Mouse (Mus musculus): Measurements from ENCODE around the gene Gm45799. TPM values are rescaled to one million over a fixed set of nuclear protein-coding genes. Genes with fewer than 3 reads are reported as not detected.

Gene Gm45799
- polyA plus RNA-seq, 1 experiment from 2014 or later = 21.7 TPM

DNA sequence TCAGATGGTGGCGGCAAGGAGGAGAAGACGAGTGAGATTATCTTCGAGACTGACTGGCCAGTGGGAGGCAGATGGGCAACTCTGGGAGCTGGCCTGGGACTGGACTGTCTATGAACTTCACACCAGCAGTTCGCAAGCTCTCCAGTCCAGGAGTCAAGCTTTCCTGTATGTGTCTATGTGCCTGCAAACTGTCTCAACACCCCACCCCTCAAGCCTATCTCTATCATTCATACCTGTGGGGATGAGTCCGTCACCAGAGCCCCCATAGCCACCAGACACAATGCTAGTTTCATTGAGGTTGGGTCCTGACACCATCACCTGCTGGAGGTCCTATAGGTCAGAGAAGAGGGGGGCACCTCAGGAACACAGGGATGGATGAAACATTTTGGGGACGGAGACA, 1.6 kb upstream of the Gm45799 start:
- 94% methylated on average over 6 of the region's 6 CpGs for whole genome bisulfite sequencing
- Histone ChIP-seq H3K4me1 (replicated peaks; ENCODE audit: control insufficient read depth, insufficient read depth, low read length) (peaks cover 31% of the 10 kb centered on the region), H3K9ac (no peak overlapping the region), H3K4me2 (replicated peaks) (no peak overlapping the region), H3K27ac (no peak overlapping the region), H3K36me3 (replicated peaks; ENCODE audit: control insufficient read depth, insufficient read depth) (peaks cover 28% of the 10 kb centered on the region), H3K9me3 (ENCODE audit: control insufficient read depth, low read length) (no peaks in the 10 kb centered on the region), H3K4me3 (replicated peaks; ENCODE audit: low read length) (no peak overlapping the region), H3K27me3 (ENCODE audit: control insufficient read depth, insufficient read depth, low read length) (no peaks in the 10 kb centered on the region)
- ATAC-seq (ENCODE audit: low FRiP score) = no peak
- DNase-seq (ENCODE audit: low spot score) = no peak

DNA sequence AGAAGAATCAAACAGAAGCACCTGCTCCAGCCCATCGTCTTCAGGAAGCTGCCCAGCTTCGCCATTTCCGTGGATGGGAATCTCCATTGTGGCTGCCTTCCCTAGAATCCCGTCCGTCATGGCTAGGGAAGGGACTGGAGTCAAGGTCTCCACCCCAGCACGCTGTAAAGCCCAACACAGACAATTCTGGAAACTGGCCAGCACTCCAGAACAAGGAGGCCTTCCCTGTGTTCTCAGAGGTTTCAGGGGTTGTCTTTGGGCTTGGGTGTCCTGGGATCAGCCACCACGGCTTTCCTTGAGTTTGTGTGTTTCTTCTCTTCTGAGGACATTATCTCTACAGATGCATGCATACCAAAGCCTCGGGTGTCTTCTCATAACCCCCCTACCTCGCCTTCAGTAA, 1.0 kb upstream of the Gm45799 start:
- H3K4me2 ChIP-seq (replicated peaks) = peak overlapping the region; percentile 82
- H3K9ac ChIP-seq = peak overlapping the region; percentile 78
- WGBS = 80% methylated on average over 9 of the region's 9 CpGs
- H3K27me3 ChIP-seq (ENCODE audit: control insufficient read depth, insufficient read depth, low read length) = no peaks in the 10 kb centered on the region
- peaks cover 25% of the 10 kb centered on the region for H3K4me1 ChIP-seq (replicated peaks; ENCODE audit: control insufficient read depth, insufficient read depth, low read length)
- peak overlapping the region; percentile 46 for H3K4me3 ChIP-seq (replicated peaks; ENCODE audit: low read length)
- no peak overlapping the region for H3K27ac ChIP-seq
- H3K9me3 ChIP-seq (ENCODE audit: control insufficient read depth, low read length) = no peaks in the 10 kb centered on the region
- ATAC-seq (ENCODE audit: low FRiP score) = no peak
- no peak for DNase-seq (ENCODE audit: low spot score)
- H3K36me3 ChIP-seq (replicated peaks; ENCODE audit: control insufficient read depth, insufficient read depth) = peaks cover 32% of the 10 kb centered on the region

DNA sequence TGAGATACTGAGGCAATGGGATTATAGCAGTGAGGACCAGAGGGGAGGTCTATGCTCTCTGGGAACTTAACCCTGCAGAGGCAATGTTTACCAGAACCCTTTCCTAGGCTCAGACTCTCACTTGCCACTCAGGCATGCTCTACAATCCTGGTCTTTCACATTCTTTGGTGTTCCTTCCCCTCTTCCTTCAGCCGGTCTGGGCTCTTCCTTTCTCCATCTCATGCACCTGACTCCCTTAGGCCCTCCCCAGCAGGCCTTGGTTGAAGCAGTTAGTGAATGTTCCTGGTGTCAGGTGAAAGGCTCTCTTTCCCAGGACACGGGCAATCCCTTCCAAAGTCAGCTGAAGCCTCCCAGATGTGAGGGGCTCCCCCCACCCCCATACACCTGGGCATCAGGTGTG, 596 bp upstream of the Gm45799 start, which contains the start of gene Timm10b:
Timm10b (plus strand) TSS at position 301 of the 400 bp plus-strand sequence.
- Histone ChIP-seq H3K27me3 (ENCODE audit: control insufficient read depth, insufficient read depth, low read length) (no peaks in the 10 kb centered on the region), H3K4me3 (replicated peaks; ENCODE audit: low read length) (peak within 1 kb of the TSS; percentile 46), H3K4me1 (replicated peaks; ENCODE audit: control insufficient read depth, insufficient read depth, low read length) (peaks cover 22% of the 10 kb centered on the region), H3K36me3 (replicated peaks; ENCODE audit: control insufficient read depth, insufficient read depth) (peaks cover 34% of the 10 kb centered on the region), H3K4me2 (replicated peaks) (peak within 1 kb of the TSS; percentile 82), H3K9ac (peak within 1 kb of the TSS; percentile 78), H3K27ac (peak within 1 kb of the TSS; percentile 73), H3K9me3 (ENCODE audit: control insufficient read depth, low read length) (no peaks in the 10 kb centered on the region)
- 3% methylated on average over 2 of the region's 2 CpGs for WGBS
- DNase-seq (ENCODE audit: low spot score) = no peak
- ATAC-seq (ENCODE audit: low FRiP score) = no peak; the same call in 1 of the 2 replicates

DNA sequence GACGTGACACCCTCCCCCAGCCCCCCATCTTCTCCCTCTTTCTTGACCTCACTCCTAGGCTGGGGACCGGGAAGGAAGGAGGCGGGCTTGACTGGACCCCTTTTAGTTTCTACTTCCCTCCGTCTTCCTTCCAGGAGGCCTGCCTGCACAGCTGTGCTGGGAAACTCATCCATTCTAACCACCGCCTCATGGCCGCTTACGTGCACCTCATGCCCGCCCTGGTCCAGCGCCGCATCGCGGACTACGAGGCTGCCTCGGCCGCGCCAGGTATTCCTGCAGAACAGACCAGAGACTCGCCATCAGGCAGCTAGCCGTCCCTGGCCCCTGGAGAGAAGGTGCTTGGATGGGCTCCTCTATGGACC, 523 bp downstream of the Gm45799 start:
- Histone ChIP-seq H3K27me3 (ENCODE audit: control insufficient read depth, insufficient read depth, low read length) (no peaks in the 10 kb centered on the region), H3K27ac (peak overlapping the region; percentile 73), H3K9me3 (ENCODE audit: control insufficient read depth, low read length) (no peaks in the 10 kb centered on the region), H3K36me3 (replicated peaks; ENCODE audit: control insufficient read depth, insufficient read depth) (peaks cover 33% of the 10 kb centered on the region), H3K9ac (peak overlapping the region; percentile 75), H3K4me3 (replicated peaks; ENCODE audit: low read length) (peak overlapping the region; percentile 46), H3K4me2 (replicated peaks) (peak overlapping the region; percentile 82), H3K4me1 (replicated peaks; ENCODE audit: control insufficient read depth, insufficient read depth, low read length) (peaks cover 19% of the 10 kb centered on the region)
- WGBS = under 1% methylated on average over 18 of the region's 18 CpGs
- DNase-seq (ENCODE audit: low spot score) (no peak), ATAC-seq (ENCODE audit: low FRiP score) (no peak; the same call in 1 of the 2 replicates)

DNA sequence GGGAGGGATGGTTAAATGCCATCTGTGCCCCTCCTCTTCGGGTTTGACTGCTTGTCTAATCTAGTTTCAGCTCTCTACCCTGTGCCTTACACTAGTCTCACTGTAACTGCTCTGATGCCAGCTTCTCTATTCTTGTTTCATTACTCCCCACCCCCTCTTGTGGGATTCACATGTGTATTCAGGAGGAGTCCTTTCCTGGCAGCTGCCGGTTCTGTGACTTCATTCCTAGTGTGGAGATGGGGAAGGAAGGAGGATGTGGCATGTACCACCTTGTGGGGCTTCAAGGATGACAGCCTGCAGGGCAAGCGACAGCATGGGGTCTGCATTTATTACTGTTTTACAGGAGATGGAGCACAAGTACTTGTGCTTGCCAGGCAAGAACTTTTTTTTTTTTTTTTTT, 1.6 kb downstream of the Gm45799 start:
- 82% methylated on average over 3 of the region's 3 CpGs for WGBS
- no peaks in the 10 kb centered on the region for H3K9me3 ChIP-seq (ENCODE audit: control insufficient read depth, low read length)
- no peak for ATAC-seq (ENCODE audit: low FRiP score)
- no peak overlapping the region for H3K4me3 ChIP-seq (replicated peaks; ENCODE audit: low read length)
- H3K36me3 ChIP-seq (replicated peaks; ENCODE audit: control insufficient read depth, insufficient read depth) = peaks cover 22% of the 10 kb centered on the region
- peaks cover 19% of the 10 kb centered on the region for H3K4me1 ChIP-seq (replicated peaks; ENCODE audit: control insufficient read depth, insufficient read depth, low read length)
- peak overlapping the region; percentile 82 for H3K4me2 ChIP-seq (replicated peaks)
- H3K27ac ChIP-seq = no peak overlapping the region
- DNase-seq (ENCODE audit: low spot score) = no peak
- H3K9ac ChIP-seq = no peak overlapping the region; the same call in 1 of the 2 replicates
- H3K27me3 ChIP-seq (ENCODE audit: control insufficient read depth, insufficient read depth, low read length) = no peaks in the 10 kb centered on the region

DNA sequence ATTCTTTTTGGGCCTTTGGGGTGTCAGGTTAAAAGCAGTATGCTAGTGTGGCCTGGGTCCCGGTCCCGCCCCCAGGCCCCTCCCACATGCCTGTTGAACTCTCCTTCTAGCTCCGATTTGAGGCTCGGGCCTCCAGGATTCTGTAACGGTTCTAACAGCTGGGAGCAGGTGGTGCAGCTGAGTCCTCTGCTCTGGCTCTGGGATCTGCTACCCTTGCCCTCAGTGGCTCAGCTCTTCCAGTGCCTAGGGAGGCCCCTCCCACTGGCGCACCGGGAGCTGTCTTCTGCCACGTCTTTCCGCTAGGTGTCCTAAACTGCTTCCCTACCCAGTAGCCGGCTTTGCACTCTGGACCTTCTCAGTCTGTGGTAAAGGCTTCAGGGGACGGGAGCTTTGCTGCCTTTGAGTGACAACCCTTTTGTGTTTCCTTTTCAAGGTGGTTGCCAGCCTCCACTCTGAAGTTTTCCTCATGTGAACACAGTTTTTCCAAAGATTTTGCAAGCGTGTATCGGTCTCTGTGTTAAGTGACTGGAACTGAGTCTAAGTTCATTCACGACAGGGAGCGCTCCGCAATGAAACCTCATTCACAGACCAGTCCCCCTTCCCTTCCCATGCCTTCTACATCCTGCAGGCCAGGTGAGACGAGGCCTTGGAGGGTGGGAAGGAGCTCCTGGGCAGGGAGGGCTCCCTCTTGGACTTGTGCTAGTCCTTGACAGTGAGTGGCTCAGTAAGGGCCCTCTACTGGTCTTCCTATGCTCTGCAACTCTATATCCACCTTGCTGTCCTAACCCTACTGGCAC, 10.5 kb downstream of the Gm45799 start, which contains the start of gene Dnhd1:
Dnhd1 (plus strand) TSS at position 189 of the 797 bp plus-strand sequence.
- H3K9me3 ChIP-seq (ENCODE audit: control insufficient read depth, low read length) = no peaks in the 10 kb centered on the region
- peak within 1 kb of the TSS; percentile 27 for H3K4me3 ChIP-seq (replicated peaks; ENCODE audit: low read length)
- peaks cover 3% of the 10 kb centered on the region; the same call in 1 of the 2 replicates for H3K36me3 ChIP-seq (replicated peaks; ENCODE audit: control insufficient read depth, insufficient read depth)
- peak; percentile 59 for DNase-seq (ENCODE audit: low spot score)
- 2% methylated on average over 17 of the region's 17 CpGs for WGBS
- no peak within 1 kb of the TSS for H3K27ac ChIP-seq
- peak within 1 kb of the TSS; percentile 67 for H3K4me2 ChIP-seq (replicated peaks)
- H3K9ac ChIP-seq = peak within 1 kb of the TSS; percentile 53
- no peaks in the 10 kb centered on the region for H3K27me3 ChIP-seq (ENCODE audit: control insufficient read depth, insufficient read depth, low read length)
- H3K4me1 ChIP-seq (replicated peaks; ENCODE audit: control insufficient read depth, insufficient read depth, low read length) = no peaks in the 10 kb centered on the region
- peak; percentile 90 for ATAC-seq (ENCODE audit: low FRiP score)

DNA sequence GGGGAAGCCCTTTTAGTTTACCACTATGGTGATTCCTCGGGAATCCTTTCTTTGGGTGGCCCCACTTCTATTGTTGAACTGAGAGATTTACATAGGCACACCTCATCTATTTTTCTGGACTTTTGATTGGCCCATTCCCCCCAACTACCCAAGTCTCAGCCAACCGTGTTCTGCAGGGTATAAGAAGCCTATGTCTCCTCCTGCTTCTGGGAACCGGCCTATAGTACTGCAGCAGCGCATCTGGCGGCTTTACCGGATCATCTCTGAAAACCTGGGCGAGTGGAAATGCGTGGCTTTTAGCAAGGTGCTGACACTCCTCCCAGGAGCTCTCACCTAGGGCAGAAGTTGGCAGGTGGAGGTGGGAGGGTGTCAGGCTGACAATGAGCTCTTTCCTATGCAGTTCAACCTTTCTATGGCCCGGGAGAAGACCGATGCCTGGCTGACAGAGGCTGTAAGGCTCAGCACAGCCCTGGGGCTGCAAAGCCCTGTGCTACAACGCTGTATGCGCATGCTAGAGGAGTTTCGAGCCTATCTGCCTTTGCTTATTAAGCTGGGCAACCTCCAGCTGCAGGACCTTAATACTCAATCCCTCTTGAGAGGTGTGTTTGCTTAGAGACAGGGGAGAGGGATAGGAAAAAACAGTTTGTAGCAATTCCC, 45.3 kb downstream of the Gm45799 start:
- 14% methylated on average over 13 of the region's 13 CpGs for WGBS
- H3K9me3 ChIP-seq (ENCODE audit: control insufficient read depth, low read length) = no peaks in the 10 kb centered on the region
- H3K4me1 ChIP-seq (replicated peaks; ENCODE audit: control insufficient read depth, insufficient read depth, low read length) = no peaks in the 10 kb centered on the region
- no peak overlapping the region for H3K4me3 ChIP-seq (replicated peaks; ENCODE audit: low read length)
- no peaks in the 10 kb centered on the region for H3K27me3 ChIP-seq (ENCODE audit: control insufficient read depth, insufficient read depth, low read length)
- ATAC-seq (ENCODE audit: low FRiP score) (no peak), DNase-seq (ENCODE audit: low spot score) (no peak)
- no peak overlapping the region for H3K27ac ChIP-seq
- H3K9ac ChIP-seq = no peak overlapping the region
- H3K36me3 ChIP-seq (replicated peaks; ENCODE audit: control insufficient read depth, insufficient read depth) = no peaks in the 10 kb centered on the region
- no peak overlapping the region for H3K4me2 ChIP-seq (replicated peaks)

DNA sequence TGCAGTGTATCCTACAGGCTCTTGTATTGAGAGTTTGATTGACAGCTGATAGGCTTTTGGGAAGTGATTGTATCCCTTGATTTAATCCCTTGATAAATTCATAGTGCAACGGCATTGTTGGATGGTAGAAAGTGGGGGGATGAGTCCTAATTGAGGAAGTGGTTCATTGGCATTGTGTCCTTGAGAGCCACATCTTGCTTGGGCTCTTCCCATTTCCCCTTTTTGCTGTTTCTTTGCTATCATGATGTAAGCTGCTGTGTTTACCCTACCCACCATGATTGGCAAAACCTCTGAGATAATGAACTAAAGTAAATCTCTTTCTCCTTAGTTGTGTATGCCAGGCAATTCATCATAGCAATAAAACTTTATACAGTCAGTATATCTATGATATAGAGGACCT, 50.5 kb downstream of the Gm45799 start:
- Histone ChIP-seq H3K4me2 (replicated peaks) (no peak overlapping the region), H3K27ac (no peak overlapping the region), H3K27me3 (ENCODE audit: control insufficient read depth, insufficient read depth, low read length) (no peaks in the 10 kb centered on the region), H3K36me3 (replicated peaks; ENCODE audit: control insufficient read depth, insufficient read depth) (no peaks in the 10 kb centered on the region), H3K4me1 (replicated peaks; ENCODE audit: control insufficient read depth, insufficient read depth, low read length) (no peaks in the 10 kb centered on the region), H3K9me3 (ENCODE audit: control insufficient read depth, low read length) (no peaks in the 10 kb centered on the region), H3K9ac (no peak overlapping the region), H3K4me3 (replicated peaks; ENCODE audit: low read length) (no peak overlapping the region)
- DNase-seq (ENCODE audit: low spot score) (no peak), ATAC-seq (ENCODE audit: low FRiP score) (no peak)
- WGBS = 83% methylated on average over 1 of the region's 1 CpGs

DNA sequence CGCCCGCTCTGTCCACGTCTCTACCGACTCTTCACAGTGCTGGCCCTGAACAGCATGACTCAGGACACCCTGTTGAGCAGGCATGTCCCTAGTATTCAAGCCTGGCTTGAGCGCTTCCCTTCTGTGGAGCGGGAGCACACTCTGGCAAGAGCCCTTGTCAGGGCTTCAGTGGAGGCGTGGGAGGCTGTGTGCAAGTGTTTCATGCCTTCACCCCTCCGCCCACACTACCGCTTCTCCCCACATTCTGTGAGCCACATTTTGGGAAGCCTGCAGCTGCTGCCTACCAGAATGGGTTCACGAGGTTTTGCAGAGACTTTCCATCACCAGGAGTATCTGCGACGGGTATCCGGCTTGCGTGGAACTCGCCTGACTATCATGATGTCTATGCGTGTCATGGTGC, 62.8 kb downstream of the Gm45799 start:
- no peak for ATAC-seq (ENCODE audit: low FRiP score)
- Histone ChIP-seq H3K4me3 (replicated peaks; ENCODE audit: low read length) (no peak overlapping the region), H3K36me3 (replicated peaks; ENCODE audit: control insufficient read depth, insufficient read depth) (no peaks in the 10 kb centered on the region), H3K4me2 (replicated peaks) (no peak overlapping the region), H3K4me1 (replicated peaks; ENCODE audit: control insufficient read depth, insufficient read depth, low read length) (no peaks in the 10 kb centered on the region), H3K27me3 (ENCODE audit: control insufficient read depth, insufficient read depth, low read length) (no peaks in the 10 kb centered on the region), H3K9ac (no peak overlapping the region), H3K27ac (no peak overlapping the region), H3K9me3 (ENCODE audit: control insufficient read depth, low read length) (no peaks in the 10 kb centered on the region)
- DNase-seq (ENCODE audit: low spot score) = no peak
- WGBS = 81% methylated on average over 16 of the region's 16 CpGs

Measured in hindbrain, embryonic 14.5 days (tissue).